Mouse (Mus musculus) CH12.LX (cell line): ENCODE data around the gene Impg2. TPM values are rescaled to one million over a fixed set of nuclear protein-coding genes. Genes with fewer than 3 reads are reported as not detected.

Experiments
- DNase-seq: peaks from one replicate; pipeline ENCODE4 v3.0.0-alpha.2; 2013; ENCODE audit errors: extremely low read depth
- H3K27ac ChIP-seq: 2 replicates; pipeline ENCODE4 v1.5.1; 2012; ENCODE audit warnings: low read depth, mild to moderate bottlenecking, control low read depth, moderate library complexity; ENCODE audit not compliant: insufficient read depth
- H3K27me3 ChIP-seq: replicated peaks from 2 replicates; pipeline ENCODE3; 2012; ENCODE audit warnings: inconsistent platforms
- H3K36me3 ChIP-seq, 2 experiments: replicated peaks in 1 of 2; 2 replicates each; pipeline versions ENCODE3 to v1.6.1; 2012; ENCODE audit warnings: inconsistent platforms in 1 of 2, low read length in 1 of 2, mild to moderate bottlenecking in 1 of 2, mixed read lengths in 1 of 2, moderate library complexity in 1 of 2; ENCODE audit not compliant: control insufficient read depth in 1 of 2, insufficient read depth in 1 of 2
- H3K4me1 ChIP-seq, 2 experiments: 2 replicates each; pipeline ENCODE4 v1.6.1; 2012; ENCODE audit warnings: inconsistent platforms in 1 of 2, moderate library complexity in 1 of 2; ENCODE audit not compliant: insufficient read depth in 2 of 2, control insufficient read depth in 1 of 2
- H3K4me2 ChIP-seq: 2 replicates; pipeline ENCODE4 v1.6.1; 2012; ENCODE audit warnings: low read depth, mild to moderate bottlenecking, control low read depth; ENCODE audit not compliant: poor library complexity, insufficient read depth, severe bottlenecking
- H3K4me3 ChIP-seq, 3 experiments: fragments of 150-350 bp in 1 of 3; sonication (generic) in 1 of 3; replicated peaks in 1 of 3; 2 replicates each; pipeline versions ENCODE3 to v1.5.1; 2011 to 2012; ENCODE audit warnings: low read depth in 2 of 3, low read length in 2 of 3, mild to moderate bottlenecking in 2 of 3, moderate library complexity in 2 of 3, control low read depth in 1 of 3, improper control_type of control experiment in 1 of 3, inconsistent platforms in 1 of 3, mixed read lengths in 1 of 3; ENCODE audit not compliant: poor library complexity in 1 of 3
- H3K79me2 ChIP-seq: replicated peaks from 2 replicates; pipeline ENCODE4 v1.6.1; 2012; ENCODE audit warnings: mild to moderate bottlenecking, moderate library complexity; ENCODE audit not compliant: control insufficient read depth, poor library complexity, insufficient read depth, severe bottlenecking; ENCODE audit errors: extremely low read depth
- H3K9ac ChIP-seq: 2 replicates; pipeline ENCODE4 v1.6.1; 2012; ENCODE audit warnings: low read depth, mild to moderate bottlenecking, control low read depth, moderate library complexity; ENCODE audit not compliant: insufficient read depth
- H3K9me3 ChIP-seq: replicated peaks from 2 replicates; pipeline ENCODE3; 2012; ENCODE audit warnings: low read length, inconsistent platforms, mixed read lengths
- BHLHE40 ChIP-seq: IDR thresholded peaks from 2 replicates; pipeline ENCODE4 v1.6.1; 2011; ENCODE audit warnings: mild to moderate bottlenecking, low read depth, low read length, improper control_type of control experiment
- CHD1 ChIP-seq: IDR thresholded peaks from 2 replicates; pipeline ENCODE4 v1.6.1; 2012; ENCODE audit warnings: low read depth, low read length, improper control_type of control experiment, inconsistent platforms
- ETS1 ChIP-seq: conservative IDR thresholded peaks from 2 replicates; pipeline ENCODE4 v1.6.1; 2012; ENCODE audit warnings: low read depth, mild to moderate bottlenecking, inconsistent platforms, low read length, improper control_type of control experiment, moderate library complexity
- HCFC1 ChIP-seq: IDR thresholded peaks from 2 replicates; pipeline ENCODE4 v1.6.1; 2012; ENCODE audit warnings: low read depth, mild to moderate bottlenecking, inconsistent platforms, low read length, improper control_type of control experiment
- KAT2A ChIP-seq: IDR thresholded peaks from 2 replicates; pipeline ENCODE4 v1.6.1; 2012; ENCODE audit warnings: low read length, improper control_type of control experiment, inconsistent platforms; ENCODE audit not compliant: insufficient replicate concordance
- MAFK ChIP-seq: IDR thresholded peaks from 2 replicates; pipeline ENCODE4 v1.6.1; 2011; ENCODE audit warnings: low read length, improper control_type of control experiment; ENCODE audit not compliant: insufficient replicate concordance
- MAX ChIP-seq: IDR thresholded peaks from 2 replicates; pipeline ENCODE4 v1.6.1; 2011; ENCODE audit warnings: low read length, improper control_type of control experiment
- MEF2A ChIP-seq: IDR thresholded peaks from 2 replicates; pipeline ENCODE4 v1.6.1; 2014; ENCODE audit warnings: low read depth, mild to moderate bottlenecking, inconsistent platforms, low read length, improper control_type of control experiment, borderline replicate concordance
- MYC ChIP-seq: IDR thresholded peaks from 2 replicates; pipeline ENCODE4 v1.6.1; 2011; ENCODE audit warnings: low read depth, mild to moderate bottlenecking, improper control_type of control experiment, low read length
- NRF1 ChIP-seq: IDR thresholded peaks from 2 replicates; pipeline ENCODE4 v1.6.1; 2014; ENCODE audit warnings: low read depth, mild to moderate bottlenecking, inconsistent platforms, low read length, improper control_type of control experiment, moderate library complexity
- RCOR1 ChIP-seq: conservative IDR thresholded peaks from 2 replicates; pipeline ENCODE4 v1.6.1; 2012; ENCODE audit warnings: low read depth, mild to moderate bottlenecking, inconsistent platforms, low read length, improper control_type of control experiment
- USF2 ChIP-seq: conservative IDR thresholded peaks from 2 replicates; pipeline ENCODE4 v1.6.1; 2011; ENCODE audit warnings: low read depth, low read length, improper control_type of control experiment
- ZKSCAN1 ChIP-seq: IDR thresholded peaks from 2 replicates; pipeline ENCODE4 v1.6.1; 2012; ENCODE audit warnings: low read depth, inconsistent platforms, low read length, improper control_type of control experiment, borderline replicate concordance
- ZMIZ1 ChIP-seq: IDR thresholded peaks from 2 replicates; pipeline ENCODE4 v1.6.1; 2012; ENCODE audit warnings: low read depth, mild to moderate bottlenecking, inconsistent platforms, low read length, improper control_type of control experiment
- dilution Hi-C: fragments of 300-500 bp; cut with MboI; formaldehyde crosslinking; loops from 2 replicates; pipeline ENCODE4 v1.14.3; 2020; ENCODE audit warnings: low sequenced_read_pairs; ENCODE audit not compliant: extremely low pct_unique_long_range_greater_than_20kb, extremely low pct_ligation_motif_present
- in situ Hi-C: fragments of 300-500 bp; cut with MboI; formaldehyde crosslinking; loops from 3 replicates; pipeline ENCODE4 v1.14.3; 2019; ENCODE audit warnings: low sequenced_read_pairs, low pct_ligation_motif_present, low pct_unique_long_range_greater_than_20kb, mixed read lengths
- polyA plus RNA-seq: library from polyadenylated mRNA; unstranded; fragments of >175 nt; gene quantifications from 2 replicates; pipeline ENCODE4 v1.2.1, GENCODE M21; 2012; ENCODE audit warnings: low read depth; ENCODE audit not compliant: insufficient read length
- total RNA-seq, 2 experiments: library from RNA; depleted of rRNA; stranded (reverse); fragments of 300-350 nt in 1 of 2; fragments of >200 nt in 1 of 2; gene quantifications; 2 replicates each; pipeline ENCODE4 v1.2.3; 2012 to 2014

Gene Impg2
- total and polyA plus RNA-seq, 3 experiments = 0.04 to 0.34 (median 0.05) TPM

GRCm38 (mm10) chr16:56298836-56299235 lies 94.7 kb downstream of the Impg2 start:
- no peak overlapping the region for H3K4me2 ChIP-seq
- no peak overlapping the region for H3K27ac ChIP-seq
- in situ Hi-C loops (no loop called here), dilution Hi-C loops (no loop called here)
- DNase-seq = no peak
- TF ChIP-seq ETS1 (no peak), NRF1 (no peak), RCOR1 (no peak), ZKSCAN1 (no peak), KAT2A (no peak), MAFK (no peak), MEF2A (no peak), MAX (no peak)
- peaks cover 0 to 4% of the 10 kb centered on the region in 2 experiments; a peak in 2 of 4 replicates for H3K4me1 ChIP-seq
- H3K36me3 ChIP-seq = no peaks in the 10 kb centered on the region
- no peak overlapping the region for H3K4me3 ChIP-seq
- H3K9me3 ChIP-seq = no peaks in the 10 kb centered on the region
- H3K79me2 ChIP-seq = no peaks in the 10 kb centered on the region
- no peak overlapping the region for H3K9ac ChIP-seq
- no peaks in the 10 kb centered on the region for H3K27me3 ChIP-seq

GRCm38 (mm10) chr16:56302996-56303395 lies 98.9 kb downstream of the Impg2 start:
- no peak overlapping the region for H3K27ac ChIP-seq
- no peaks in the 10 kb centered on the region for H3K36me3 ChIP-seq
- no peaks in the 10 kb centered on the region for H3K79me2 ChIP-seq
- no peak overlapping the region for H3K4me2 ChIP-seq
- H3K4me1 ChIP-seq = peaks cover 0 to 4% of the 10 kb centered on the region in 2 experiments; a peak in 2 of 4 replicates
- in situ Hi-C loops (no loop called here), dilution Hi-C loops (no loop called here)
- H3K27me3 ChIP-seq = no peaks in the 10 kb centered on the region
- no peak for DNase-seq
- H3K9me3 ChIP-seq = no peaks in the 10 kb centered on the region
- TF ChIP-seq MYC (no peak), NRF1 (no peak), USF2 (no peak), CHD1 (no peak), ETS1 (no peak), HCFC1 (no peak), BHLHE40 (no peak), MEF2A (no peak), ZMIZ1 (no peak)
- no peak overlapping the region for H3K9ac ChIP-seq
- no peak overlapping the region for H3K4me3 ChIP-seq
